ENCODE assay signal across 11 mouse cellular contexts in genomic region chr1:80710097-80710541, GRCm38 (mm10). TPM values are rescaled to one million over a fixed set of nuclear protein-coding genes. Genes with fewer than 3 reads are reported as not detected.
DNase-seq lines count a peak whose midpoint lies in the region; ATAC-seq and TF ChIP-seq lines count a peak whose summit lies in the region.
"Had no signal": no experiment of that assay in that cellular context is flagged by ENCODE, and none has a peak within 500 bp of the region (broad histone marks: within the 10 kb centered on the region; RNA-seq: fewer than 3 reads in every experiment).

No protein-coding gene starts in this region.

- DNase-seq in frontal cortex, postnatal 25 days (ENCODE audit: low spot score in 2 of 2): no peak
- no peak for DNase-seq in left cerebral cortex, adult 2 months (ENCODE audit: extremely low spot score in 1 of 2, low spot score in 2 of 2)
- DNase-seq in left cerebral cortex, postnatal 14 days (ENCODE audit: low spot score in 2 of 2): no peak
- peak; percentile 16 to 36 for DNase-seq in lung, postnatal 4 days
- DNase-seq in urinary bladder, postnatal 36 days (ENCODE audit: low spot score in 2 of 2): no peak
- DNase-seq in right cerebral cortex, postnatal 14 days: no peak
- DNase-seq: thymus, adult 2 months had no signal

- ATAC-seq in frontal cortex, adult (ENCODE audit: low TSS enrichment): peak; percentile 53

- H3K4me1 ChIP-seq in embryonic fibroblast, embryonic 13.5 days (ENCODE audit: control insufficient read depth, insufficient read depth, low read length): peaks cover 12% of the 10 kb centered on the region

- no peak for TF ChIP-seq POLR2A in embryonic fibroblast, embryonic 13.5 days (IDR thresholded peaks at IDR 0.05; ENCODE audit: low read depth, low read length)

- H3K4me3 ChIP-seq in left cerebral cortex, adult 2 months: peak overlapping the region; percentile 16; the same call in 1 of the 2 replicates
- no peak overlapping the region for H3K4me3 ChIP-seq in embryonic fibroblast, embryonic 13.5 days (ENCODE audit: insufficient read depth, low read length)
- H3K4me3 ChIP-seq: forebrain, embryonic 12.5 days had no signal

- no peak overlapping the region for H3K27ac ChIP-seq in left cerebral cortex, adult 2 months
- peak overlapping the region; percentile 57 for H3K27ac ChIP-seq in embryonic fibroblast, embryonic 13.5 days (ENCODE audit: insufficient read depth, low read length)
- H3K27ac ChIP-seq: forebrain, embryonic 12.5 days; macrophage had no signal

- intact Hi-C loops in left cerebral cortex, adult 2 months (cut with DNase I): no loop called here
- intact Hi-C loops in left cerebral cortex, postnatal 14 days (cut with DNase I): no loop called here

- no peak; the same call in 1 of the 2 replicates for TF ChIP-seq CTCF in left cerebral cortex, adult 2 months (IDR thresholded peaks at IDR 0.05)
- no peak for TF ChIP-seq CTCF in embryonic fibroblast, embryonic 13.5 days (IDR thresholded peaks at IDR 0.05; ENCODE audit: borderline replicate concordance, insufficient read depth, low read length)

RNA-seq across cellular contexts. Expression of gene Dock10, which starts 48.2 kb away (rescaled TPM):
- total RNA-seq in left cerebral cortex, adult 2 months (2021): 10 to 100 TPM; 22.5 to 28.2 TPM
- 10 to 100 TPM; 19.1 to 23.3 TPM for total RNA-seq in left cerebral cortex, postnatal 14 days (2021)
- polyA plus RNA-seq in embryonic fibroblast, embryonic 13.5 days (2011; ENCODE audit: insufficient read length, low read depth, missing spikeins): 2.0 and 8.5 TPM in 2 replicates

Comparison
In these comparisons a context has a peak if more than half of its experiments do, and no peak if none do; other contexts are left out.
1. DNase-seq: peak in lung, postnatal 4 days (2 of 2); none in frontal cortex, postnatal 25 days (0 of 2), left cerebral cortex, adult 2 months (0 of 2), left cerebral cortex, postnatal 14 days (0 of 2), urinary bladder, postnatal 36 days (0 of 2) and right cerebral cortex, postnatal 14 days (single experiment).